Mouse (Mus musculus) granulocyte monocyte progenitor cell, adult 5-6 weeks (primary cell): Measurements from ENCODE around the gene Scmh1. TPM values are rescaled to one million over a fixed set of nuclear protein-coding genes. Genes with fewer than 3 reads are reported as not detected.
A peak's percentile ranks its signal among the peaks of the same experiment; 100 is the strongest.

Experiments
- ATAC-seq: replicated peaks from 2 replicates; pipeline ENCODE4 v1.8.0; 2016; ENCODE audit warnings: mild to moderate bottlenecking, moderate TSS enrichment, inconsistent platforms; ENCODE audit not compliant: poor library complexity, severe bottlenecking
- total RNA-seq, 2 experiments: library from RNA; stranded (forward) in 1 of 2; stranded (reverse) in 1 of 2; fragments of 200-712, 200-1000 nt in 1 of 2; fragments of >200 nt in 1 of 2; fragmentation: Nextera tagmentation in 1 of 2; gene quantifications; 2 replicates each; pipeline ENCODE4 v1.2.3; 2014 to 2017

The Scmh1 gene
- total RNA-seq, 2 experiments from 2014 or later = 10.1 to 58.8 TPM

DNA sequence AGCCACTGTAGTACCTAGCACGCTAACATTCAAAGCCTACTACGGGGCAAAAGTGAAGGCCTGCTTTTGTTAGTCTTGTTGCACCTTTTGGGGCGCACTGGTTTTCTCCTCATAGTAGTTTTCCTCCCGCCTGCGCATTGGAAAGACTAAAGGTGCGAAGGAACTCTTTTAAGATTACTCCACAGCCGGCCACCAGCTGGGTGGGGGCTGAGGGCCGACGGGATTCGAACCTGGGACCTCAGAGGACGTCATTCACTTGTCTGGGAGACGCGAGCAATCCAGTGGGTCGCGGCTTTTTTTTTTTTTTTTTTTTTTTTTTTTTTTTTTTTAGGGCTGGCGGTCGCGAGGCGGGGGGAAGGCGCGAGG is 320 bp upstream of the Scmh1 start:
- ATAC-seq = no peak

DNA sequence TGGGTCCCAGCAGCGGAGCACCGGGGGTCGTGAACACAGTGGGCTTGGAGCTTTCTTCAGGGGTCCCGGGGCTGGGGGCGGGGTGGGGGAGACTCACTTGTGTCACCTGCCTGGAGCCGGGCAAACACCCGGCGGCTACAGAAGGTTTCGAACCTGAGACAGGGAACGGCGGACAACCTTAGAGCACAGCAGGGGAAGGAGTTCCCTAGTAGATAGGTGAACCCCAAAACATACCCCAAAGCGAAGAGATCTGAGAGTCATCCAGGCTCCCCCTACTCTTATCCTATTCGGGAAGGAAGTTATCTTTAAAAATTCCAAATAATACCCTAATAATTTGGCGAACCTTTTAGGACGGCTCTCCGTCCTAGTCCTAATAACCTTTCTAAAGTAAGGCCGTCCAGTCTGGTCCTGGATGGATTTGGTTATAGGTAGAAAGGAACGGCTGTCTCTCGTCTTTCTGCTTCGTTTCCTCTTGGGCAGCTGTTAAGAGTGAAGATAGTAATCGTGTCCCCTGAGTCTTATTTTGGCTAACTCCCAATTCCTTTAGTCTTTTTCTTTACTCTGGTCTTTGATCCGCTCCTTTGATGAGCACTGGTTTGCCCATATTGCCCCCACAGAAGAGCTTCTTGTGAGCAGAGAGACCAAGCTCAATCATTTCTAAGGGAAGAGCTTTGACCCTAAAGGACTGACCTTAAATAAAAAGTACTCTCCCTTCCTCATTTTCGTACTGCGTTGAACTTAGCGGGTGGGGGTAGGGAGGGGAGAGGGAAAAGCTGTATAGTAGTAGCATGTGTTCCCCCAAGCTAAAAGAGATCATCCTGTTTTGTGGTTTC is 941 bp downstream of the Scmh1 start:
- ATAC-seq = peak; percentile 53

DNA sequence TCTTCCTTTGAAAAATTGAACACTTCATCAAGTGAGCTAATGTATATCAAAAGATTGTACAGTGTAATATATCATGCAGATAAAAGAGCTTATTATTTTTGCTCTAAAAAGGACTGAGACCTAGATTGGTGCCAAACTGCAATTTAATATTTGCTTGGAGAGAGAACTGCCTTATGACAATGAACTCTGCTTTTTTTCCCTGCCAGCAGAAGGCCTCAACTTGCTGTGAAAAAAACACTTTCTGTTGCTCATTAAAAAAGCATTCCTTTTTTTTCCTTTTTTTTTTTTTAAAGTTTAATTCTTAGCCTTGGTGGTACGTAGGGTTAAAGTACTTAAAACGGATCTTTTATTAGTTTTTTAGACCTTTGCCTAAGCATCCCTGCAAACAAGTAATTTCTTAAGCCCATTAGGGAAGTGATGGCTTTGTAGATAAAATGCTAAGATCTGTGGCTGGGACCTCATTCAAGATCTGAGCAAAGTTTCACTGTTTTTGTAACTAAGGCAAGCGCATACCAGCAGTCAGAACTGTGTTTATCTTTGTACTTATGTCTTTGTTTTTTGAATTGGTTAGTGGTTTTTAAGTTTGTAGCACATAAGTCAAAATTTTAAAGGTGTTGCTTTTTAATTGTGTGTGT is 1.7 kb downstream of the Scmh1 start:
- no peak for ATAC-seq

DNA sequence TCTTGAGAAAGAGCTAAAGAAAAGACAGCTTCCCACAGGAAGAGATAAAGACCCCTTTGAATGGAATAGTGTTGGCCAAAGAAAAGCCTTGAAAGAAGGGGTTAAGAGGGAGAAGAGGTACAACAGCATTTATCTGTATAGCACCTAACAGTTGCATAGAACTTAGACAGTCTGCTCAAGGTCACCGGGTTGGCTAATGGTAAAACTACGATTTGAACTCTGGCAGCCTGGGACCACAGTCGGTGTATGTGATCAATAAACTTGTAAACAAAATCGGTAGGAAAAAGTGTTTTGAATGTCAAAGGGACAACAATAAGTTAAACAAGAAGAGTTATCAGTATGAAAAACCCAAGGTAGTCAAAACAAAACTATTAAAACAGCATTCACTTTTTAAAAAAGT is 13.0 kb downstream of the Scmh1 start:
- ATAC-seq = no peak

DNA sequence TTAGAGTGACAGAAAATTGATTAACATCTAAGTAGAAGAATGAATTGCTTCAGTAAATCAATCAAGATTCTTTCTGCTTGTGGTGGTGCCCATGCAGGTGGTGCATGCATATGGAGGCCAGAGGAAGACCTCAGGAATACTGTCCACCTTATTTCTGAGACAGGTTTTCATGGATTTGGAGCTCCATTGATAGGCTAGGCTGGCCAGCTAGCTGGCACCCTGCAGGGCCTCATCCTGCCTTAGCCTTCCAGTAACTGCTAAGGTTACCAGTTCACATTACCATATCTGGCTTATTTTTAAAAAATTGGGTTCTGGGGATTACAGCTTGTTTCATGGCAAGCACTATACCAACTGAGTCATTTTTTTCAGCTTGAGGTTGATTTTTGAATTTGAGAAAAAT is 15.1 kb downstream of the Scmh1 start:
- ATAC-seq = no peak

DNA sequence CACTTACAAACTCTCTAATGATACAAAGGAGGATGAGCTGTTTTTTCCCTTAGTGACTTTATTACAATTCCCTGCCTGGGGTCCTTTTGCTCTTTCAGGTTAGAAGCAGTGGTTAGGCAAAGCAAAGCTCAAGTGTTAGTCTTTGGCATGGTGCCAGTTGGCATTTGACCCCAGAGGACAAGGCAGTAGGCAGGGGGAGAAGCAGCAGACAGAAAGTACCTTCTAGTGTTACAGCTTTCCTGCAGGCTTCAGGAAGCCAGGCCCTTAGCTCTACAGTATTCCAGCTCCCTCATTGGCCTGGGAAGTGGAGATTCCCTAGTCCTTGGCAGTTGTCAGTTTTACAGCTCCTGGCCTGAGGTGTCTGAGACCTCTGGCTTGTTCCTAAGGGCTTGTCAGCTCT is 15.6 kb downstream of the Scmh1 start:
- ATAC-seq = no peak

DNA sequence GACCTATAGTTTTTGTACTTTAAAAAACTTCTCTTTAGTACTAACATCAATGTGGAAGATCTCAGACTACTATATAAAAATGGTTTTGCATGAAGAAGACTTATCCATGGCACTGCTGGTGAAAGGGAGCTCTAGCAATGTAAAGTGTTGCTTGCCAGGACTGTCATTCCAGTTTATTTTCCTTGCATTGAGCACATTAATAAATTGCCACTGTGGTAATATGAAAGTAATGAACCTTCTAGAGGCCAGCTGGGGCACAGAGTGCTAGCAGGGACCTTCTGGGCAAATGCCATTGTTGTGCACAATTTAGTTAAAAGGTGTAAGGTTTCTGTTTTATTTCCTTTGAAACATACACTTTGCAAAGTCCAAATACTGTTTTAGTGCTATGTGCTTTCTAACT is 25.5 kb downstream of the Scmh1 start:
- no peak for ATAC-seq

DNA sequence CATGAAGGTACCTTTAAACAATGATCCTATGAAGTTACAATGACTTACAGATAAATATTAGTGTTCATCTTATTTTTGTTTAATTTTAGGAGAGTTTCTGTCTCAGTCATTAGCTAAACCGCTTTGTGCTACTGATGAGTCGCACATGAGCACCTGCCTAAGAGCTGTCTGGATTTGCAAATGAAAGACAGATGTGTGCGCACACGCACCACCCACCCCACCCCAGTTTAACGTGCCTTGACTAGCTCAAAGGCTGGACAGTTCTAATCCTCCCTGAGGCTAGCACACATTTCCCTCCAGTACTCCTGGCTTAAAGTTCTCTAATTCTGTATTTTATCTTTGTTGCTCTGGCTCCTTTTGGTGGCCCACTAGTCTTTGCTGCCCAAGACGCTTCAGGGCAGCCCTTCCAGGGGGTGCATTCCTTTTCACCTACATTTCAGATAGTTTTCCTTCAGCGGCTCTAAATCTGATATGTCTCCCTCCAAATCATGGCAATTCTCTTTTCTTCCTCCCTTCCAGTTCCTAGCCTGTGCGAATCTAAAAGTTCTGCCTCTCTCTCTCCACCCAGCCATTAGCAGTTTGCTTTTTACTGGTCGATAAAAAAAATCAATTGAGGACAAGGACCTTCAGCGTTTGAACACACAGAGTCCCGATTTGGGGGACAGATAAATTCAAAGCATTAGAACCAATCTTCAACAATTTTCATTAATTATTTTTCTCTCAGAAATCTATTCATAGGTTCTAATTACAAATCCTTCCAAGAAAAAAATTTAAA is 27.7 kb downstream of the Scmh1 start:
- no peak for ATAC-seq

DNA sequence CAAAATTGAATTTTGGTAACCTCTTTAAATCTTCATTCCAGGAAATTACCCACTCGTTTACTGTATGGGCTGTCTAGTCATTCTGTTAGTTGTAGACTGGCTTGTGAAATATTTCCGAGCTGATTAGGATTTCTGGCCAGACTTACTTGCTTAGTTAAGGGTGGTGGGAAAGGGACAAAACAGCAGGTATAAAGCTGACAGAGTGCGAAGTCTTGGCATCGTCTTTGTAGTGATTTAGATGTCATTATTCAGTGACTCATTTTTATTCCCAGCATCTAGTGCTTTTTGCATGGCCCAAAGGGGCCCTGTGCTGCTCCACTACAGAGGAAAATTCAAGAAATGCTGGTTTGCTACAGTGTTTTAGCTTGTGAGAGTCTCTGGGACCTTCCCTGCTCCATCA is 56.7 kb downstream of the Scmh1 start:
- ATAC-seq = no peak

DNA sequence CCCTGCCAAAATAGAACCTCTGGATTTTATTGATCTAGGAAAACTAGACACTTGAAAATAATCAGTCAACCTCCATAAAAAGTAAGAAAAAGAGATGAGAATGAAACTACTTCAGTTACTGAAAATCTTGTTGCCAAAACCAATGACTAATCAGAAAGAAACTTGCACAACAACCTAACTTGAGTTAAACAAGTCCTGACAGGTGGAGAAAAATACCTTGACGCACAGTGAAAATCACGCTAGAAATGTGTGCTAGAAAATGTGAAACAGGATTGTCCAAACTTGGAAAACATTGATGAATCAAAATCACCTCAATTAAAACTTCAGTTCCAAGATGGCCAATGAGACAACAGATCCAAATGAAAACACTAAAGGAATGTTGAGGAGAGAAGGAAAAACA is 67.9 kb downstream of the Scmh1 start:
- no peak for ATAC-seq

DNA sequence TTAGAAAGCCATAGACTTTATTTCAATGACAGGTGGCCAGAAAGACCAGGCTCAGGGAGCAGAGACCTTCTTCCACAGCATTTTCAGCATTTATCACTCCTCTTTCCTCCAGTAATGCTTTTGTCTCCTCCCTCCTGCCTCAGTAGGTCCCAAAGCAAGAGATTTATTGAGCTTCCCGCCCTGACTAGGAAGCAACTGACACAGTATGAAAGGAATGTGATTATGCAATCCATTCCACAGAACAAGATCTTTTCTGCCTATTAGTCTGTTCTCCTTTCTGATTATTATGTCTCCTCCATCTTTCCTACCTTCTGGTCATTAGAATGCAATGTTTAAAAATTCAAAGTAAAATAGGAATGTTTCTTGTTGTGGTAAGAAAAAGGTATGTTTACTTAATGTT is 82.6 kb downstream of the Scmh1 start:
- ATAC-seq = no peak

DNA sequence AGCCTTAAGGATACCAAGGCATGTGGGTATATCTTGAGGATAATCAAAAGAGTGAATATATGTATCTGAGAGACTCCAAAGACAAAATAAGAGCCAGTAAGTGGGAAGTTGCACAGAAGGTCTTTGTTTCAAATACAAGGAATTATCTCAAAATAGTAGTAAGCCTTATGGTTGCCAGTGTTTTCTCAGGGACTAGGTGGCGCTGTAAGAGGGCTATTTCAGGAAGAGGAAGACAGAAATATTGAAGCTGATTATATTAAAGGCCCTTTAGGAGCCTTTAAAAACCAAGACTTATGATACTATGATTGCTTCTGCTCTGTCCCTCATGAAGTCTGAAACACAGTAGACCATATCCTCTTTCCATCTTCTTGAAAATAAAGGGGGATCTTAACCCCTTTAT is 101.9 kb downstream of the Scmh1 start:
- ATAC-seq = no peak

DNA sequence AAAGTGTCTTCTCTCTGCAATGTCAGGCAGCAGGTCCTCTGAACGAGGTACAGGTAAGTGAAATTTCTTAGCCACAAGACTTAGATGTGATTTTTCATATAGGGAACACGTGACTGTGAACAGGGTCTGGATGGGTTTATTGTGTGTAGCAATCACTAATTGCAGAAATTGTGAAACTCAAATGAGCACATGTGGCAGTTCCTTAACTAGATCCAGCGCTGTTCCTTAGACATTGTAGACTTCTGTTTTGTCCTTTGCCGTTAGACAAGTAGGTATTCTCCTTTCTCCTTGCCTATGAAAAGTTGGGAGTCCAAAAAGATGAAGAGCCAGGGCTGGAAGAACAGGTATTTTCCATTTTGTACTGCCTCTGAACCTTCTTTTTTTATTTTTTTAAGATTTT is 106.1 kb downstream of the Scmh1 start:
- ATAC-seq = peak; percentile 65

DNA sequence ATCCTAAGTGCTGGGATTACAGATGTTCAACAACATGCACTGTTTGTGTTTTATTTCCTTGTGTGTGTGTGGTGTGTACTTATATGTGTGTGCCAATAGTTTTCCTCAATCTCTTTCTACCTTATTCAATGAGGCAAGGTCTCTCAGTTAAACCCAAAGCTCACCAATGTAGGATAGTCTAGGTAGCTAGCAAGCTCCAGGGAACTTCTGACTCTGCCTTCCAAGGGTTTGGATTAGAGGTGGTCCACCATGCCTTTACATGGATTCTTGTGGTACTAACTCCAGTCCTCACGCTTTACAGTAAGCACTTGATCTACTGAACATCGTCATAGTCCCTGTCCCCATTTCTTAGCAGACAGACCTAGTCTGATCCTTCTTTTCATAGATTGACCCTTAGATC is 109.3 kb downstream of the Scmh1 start:
- ATAC-seq = no peak

DNA sequence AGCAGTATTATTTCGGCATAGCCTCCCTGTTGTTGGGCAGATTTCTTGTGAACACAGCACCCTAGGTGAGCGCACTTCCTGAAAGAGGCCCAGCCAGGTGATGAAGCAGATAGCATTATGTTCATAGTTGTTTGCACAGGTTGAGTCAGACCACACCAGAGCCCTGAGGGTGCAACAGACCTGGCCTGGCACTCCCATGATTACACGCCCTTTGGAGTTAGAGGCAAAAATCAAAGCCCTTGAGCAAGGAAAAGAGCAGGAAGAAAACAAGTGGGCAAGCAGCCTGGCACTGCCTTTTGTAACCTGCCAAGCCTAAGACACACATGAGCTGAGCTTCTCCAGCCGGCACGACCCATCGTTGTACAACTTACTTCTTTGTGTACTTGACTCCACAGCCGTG is 111.4 kb downstream of the Scmh1 start:
- no peak for ATAC-seq

DNA sequence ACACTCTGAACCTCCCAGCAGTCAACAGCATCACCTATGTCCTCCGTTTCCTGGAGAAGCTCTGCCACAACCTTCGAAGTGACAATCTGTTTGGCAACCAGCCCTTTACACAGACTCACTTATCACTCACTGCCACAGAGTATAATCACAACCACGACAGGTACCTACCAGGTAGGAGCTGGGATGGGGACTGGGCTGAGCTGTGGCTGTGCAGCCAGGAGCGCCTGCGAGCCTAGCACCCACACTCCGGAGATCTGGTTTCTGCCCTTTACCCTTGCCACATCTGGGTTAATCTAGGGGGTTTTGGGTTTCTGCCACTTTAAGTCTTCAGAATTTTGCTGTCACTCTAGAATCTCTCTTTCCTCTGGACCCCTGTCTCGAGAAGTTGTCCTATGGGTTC is 111.8 kb downstream of the Scmh1 start:
- no peak for ATAC-seq

DNA sequence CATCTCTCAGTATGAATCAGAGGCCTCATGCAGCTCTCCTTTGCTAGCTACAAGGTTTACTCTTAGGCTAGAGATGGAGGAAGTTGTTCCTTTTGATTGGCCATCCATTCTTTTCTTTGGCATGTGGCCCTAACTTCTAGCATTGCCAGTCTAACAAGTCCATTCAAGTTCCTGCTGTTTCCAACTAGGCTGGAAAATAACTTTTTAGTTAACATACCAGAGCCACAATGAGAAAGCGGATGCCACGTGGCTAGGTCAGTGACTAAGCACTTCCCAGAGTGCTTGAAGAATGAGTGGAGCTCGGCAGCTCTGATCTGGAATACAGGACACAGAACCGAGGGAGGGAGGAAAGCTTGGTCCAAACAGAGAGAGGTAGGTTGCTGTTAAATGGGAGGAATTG is 112.3 kb downstream of the Scmh1 start:
- ATAC-seq = no peak

DNA sequence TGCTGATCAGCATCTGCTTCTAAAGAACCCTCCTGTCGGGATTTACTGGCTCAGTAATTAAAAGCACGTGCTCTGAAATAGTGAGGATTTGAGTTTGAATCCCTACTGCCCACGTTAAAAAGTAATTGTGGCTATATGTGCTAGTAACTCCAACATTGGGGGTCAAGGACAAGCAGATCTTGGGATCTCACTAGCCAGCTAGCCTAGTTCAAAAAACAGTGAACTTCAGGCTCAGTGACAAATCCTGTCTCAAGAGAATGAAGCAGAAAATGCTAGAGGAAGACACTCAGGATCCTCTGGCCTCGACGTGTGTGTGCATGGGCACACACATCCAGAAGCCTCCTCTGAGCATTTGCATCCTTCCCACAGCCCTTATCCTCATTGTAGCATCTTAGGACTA is 116.7 kb downstream of the Scmh1 start:
- ATAC-seq = no peak

DNA sequence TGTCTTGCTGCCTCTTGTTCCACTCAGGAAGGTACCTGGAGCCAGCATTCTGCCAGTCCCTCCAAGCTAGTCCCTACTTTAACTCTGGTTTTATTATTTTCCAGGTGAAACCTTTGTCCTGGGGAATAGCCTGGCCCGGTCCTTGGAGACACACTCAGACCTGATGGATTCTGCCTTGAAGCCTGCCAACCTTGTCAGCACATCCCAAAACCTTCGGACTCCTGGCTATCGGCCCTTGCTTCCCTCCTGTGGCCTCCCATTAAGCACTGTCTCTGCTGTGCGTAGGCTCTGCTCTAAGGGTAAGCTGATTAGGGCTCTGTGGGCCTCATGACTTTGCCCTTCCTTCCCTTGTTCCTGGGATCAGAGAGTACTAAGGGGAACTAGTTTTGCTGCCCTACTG is 117.3 kb downstream of the Scmh1 start:
- no peak for ATAC-seq

DNA sequence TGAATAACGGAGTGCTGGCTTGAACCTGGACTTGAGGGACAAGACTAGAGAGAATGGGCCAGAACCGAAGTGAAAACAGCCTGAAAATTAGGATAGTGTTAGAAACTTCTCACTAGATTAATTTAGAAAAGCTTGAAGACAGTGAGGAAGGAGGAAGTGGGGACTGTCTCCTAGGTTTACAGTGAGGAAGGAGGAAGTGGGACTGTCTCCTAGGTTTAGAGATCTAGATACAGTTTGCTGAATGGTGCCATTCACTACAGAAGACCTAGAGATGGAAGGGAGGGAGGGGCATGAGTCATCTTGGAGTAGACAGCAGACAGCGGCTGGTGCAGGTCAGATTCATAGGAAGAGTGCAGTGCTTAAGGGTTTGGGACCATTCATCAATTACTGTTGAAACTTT is 118.0 kb downstream of the Scmh1 start:
- ATAC-seq = peak; percentile 99

DNA sequence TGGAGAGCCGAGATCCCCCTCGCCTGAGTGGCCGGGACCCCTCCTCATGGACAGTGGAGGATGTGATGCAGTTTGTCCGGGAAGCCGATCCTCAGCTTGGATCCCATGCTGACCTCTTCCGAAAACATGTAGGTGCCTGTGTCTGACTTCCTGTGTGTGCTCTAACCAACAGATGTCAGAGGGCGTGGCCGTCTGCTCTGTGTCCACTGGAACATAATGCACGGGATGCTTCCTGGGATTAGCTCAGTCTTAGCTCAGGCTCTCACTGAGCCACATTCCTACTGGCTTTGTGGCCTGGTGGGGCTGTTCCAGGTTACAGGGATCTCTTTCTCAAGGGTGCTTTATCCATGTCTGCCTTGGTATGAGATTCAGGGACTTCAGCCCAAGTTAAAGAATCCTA is 123.1 kb downstream of the Scmh1 start:
- no peak for ATAC-seq

DNA sequence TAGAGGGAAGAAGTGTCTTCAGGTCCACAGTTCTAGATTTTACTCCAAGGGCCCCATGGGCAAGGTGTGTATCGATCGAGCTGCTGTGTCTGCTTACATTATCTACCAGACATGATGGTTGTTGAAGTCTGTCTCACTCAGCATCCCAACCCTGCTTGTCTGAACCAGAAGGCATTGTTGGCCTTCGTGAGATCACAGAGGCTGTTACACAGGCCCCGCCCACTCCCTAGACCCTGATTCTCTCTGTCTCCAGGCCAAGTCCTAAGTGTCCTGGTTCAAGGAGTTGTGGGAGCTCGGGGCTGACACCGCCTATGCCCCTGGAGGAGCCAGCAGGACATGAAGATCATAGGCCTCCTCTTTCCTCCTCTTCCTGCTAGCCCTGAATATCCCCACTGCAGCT is 126.9 kb downstream of the Scmh1 start, which contains the start of gene Slfnl1:
Slfnl1 (plus strand) TSS at position 246 of the 400 bp plus-strand sequence.
- no peak for ATAC-seq
